Mouse (Mus musculus) G1E (cell line): ENCODE results near the gene Sh3pxd2a. TPM values are rescaled to one million over a fixed set of nuclear protein-coding genes. Genes with fewer than 3 reads are reported as not detected.

Source experiments
- ATAC-seq: 2 replicates; pipeline ENCODE4 v1.8.0; 2016; ENCODE audit warnings: mild to moderate bottlenecking; ENCODE audit not compliant: insufficient number of reproducible peaks, poor library complexity, low FRiP score, severe bottlenecking; ENCODE audit errors: extremely low read depth
- DNase-seq: peaks from one replicate; pipeline ENCODE4 v3.0.0; 2012; ENCODE audit warnings: low spot score
- H3K27me3 ChIP-seq: 2 replicates; pipeline ENCODE4 v1.6.1; 2012; ENCODE audit warnings: mild to moderate bottlenecking, low read length, inconsistent platforms; ENCODE audit not compliant: insufficient read depth
- H3K36me3 ChIP-seq: replicated peaks from 2 replicates; pipeline ENCODE3; 2012; ENCODE audit warnings: mild to moderate bottlenecking, inconsistent platforms
- H3K4me1 ChIP-seq: 2 replicates; pipeline ENCODE4 v1.6.1; 2012; ENCODE audit warnings: low read depth, low read length, inconsistent platforms, mixed read lengths; ENCODE audit not compliant: insufficient read depth
- H3K4me3 ChIP-seq: 2 replicates; pipeline ENCODE4 v1.5.1; 2012; ENCODE audit warnings: low read depth, mild to moderate bottlenecking, inconsistent platforms, low read length, moderate library complexity, mixed read lengths
- H3K9me3 ChIP-seq: replicated peaks from 2 replicates; pipeline ENCODE4 v1.6.1; 2012; ENCODE audit warnings: inconsistent platforms
- CTCF ChIP-seq: IDR thresholded peaks from 2 replicates; pipeline ENCODE4 v1.5.1; 2012; ENCODE audit warnings: low read depth, low read length, inconsistent platforms, mixed read lengths
- GATA1 ChIP-seq: IDR thresholded peaks from 2 replicates; pipeline ENCODE4 v1.6.1; 2012; ENCODE audit warnings: borderline replicate concordance, low read length, inconsistent platforms, mixed read lengths
- GATA2 ChIP-seq: IDR thresholded peaks from 2 replicates; pipeline ENCODE4 v1.6.1; 2012; ENCODE audit warnings: low read depth, low read length, inconsistent platforms, borderline replicate concordance
- POLR2AphosphoS5 ChIP-seq: IDR thresholded peaks from 2 replicates; pipeline ENCODE4 v1.6.1; 2012; ENCODE audit warnings: low read depth, low read length, inconsistent platforms; ENCODE audit not compliant: insufficient replicate concordance
- TAL1 ChIP-seq: conservative IDR thresholded peaks from 2 replicates; pipeline ENCODE4 v1.6.1; 2012; ENCODE audit warnings: low read depth, low read length, inconsistent platforms, mixed read lengths
- polyA plus RNA-seq: library from polyadenylated mRNA; stranded (reverse); fragments of >175 nt; gene quantifications from 2 replicates; pipeline ENCODE4 v1.2.3, GENCODE M21; 2012
- total RNA-seq, 2 experiments: library from RNA; stranded (forward) in 1 of 2; stranded (reverse) in 1 of 2; fragments of 200-1000 nt in 1 of 2; fragments of >200 nt in 1 of 2; fragmentation: Nextera tagmentation in 1 of 2; gene quantifications; 2 replicates each; pipeline ENCODE4 v1.2.3; 2014 to 2017

Sh3pxd2a gene
- total and polyA plus RNA-seq, 3 experiments: 0.16 TPM; not detected in 2

GRCm38 (mm10) chr19:47390878-47391277 is 73.3 kb downstream of the Sh3pxd2a start:
- Histone ChIP-seq H3K9me3 (no peaks in the 10 kb centered on the region), H3K4me3 (no peak overlapping the region), H3K27me3 (peaks cover 4% of the 10 kb centered on the region; the same call in 1 of the 2 replicates), H3K4me1 (no peaks in the 10 kb centered on the region), H3K36me3 (no peaks in the 10 kb centered on the region)
- ATAC-seq: no peak
- no peak for DNase-seq
- no peak for TF ChIP-seq TAL1
- TF ChIP-seq POLR2AphosphoS5: no peak
- no peak for TF ChIP-seq CTCF
- no peak for TF ChIP-seq GATA1
- no peak for TF ChIP-seq GATA2

- H3K9me3 ChIP-seq: no peaks in the 10 kb centered on the region
- DNase-seq (no peak), ATAC-seq (no peak)
- no peaks in the 10 kb centered on the region for H3K36me3 ChIP-seq
- TF ChIP-seq POLR2AphosphoS5 (no peak), CTCF (no peak), GATA1 (no peak), GATA2 (no peak), TAL1 (no peak)
- H3K4me1 ChIP-seq: no peaks in the 10 kb centered on the region
- H3K4me3 ChIP-seq: no peak overlapping the region
- H3K27me3 ChIP-seq: peaks cover 4% of the 10 kb centered on the region; the same call in 1 of the 2 replicates
Measured at GRCm38 (mm10) chr19:47387887-47388286, 76.3 kb downstream of the Sh3pxd2a start.

- H3K36me3 ChIP-seq: no peaks in the 10 kb centered on the region
- no peak overlapping the region for H3K4me3 ChIP-seq
- no peak for TF ChIP-seq TAL1
- TF ChIP-seq GATA2: no peak
- TF ChIP-seq GATA1: no peak
- no peak for TF ChIP-seq POLR2AphosphoS5
- TF ChIP-seq CTCF: no peak
- DNase-seq (no peak), ATAC-seq (no peak)
- no peaks in the 10 kb centered on the region for H3K9me3 ChIP-seq
- peaks cover 4% of the 10 kb centered on the region; the same call in 1 of the 2 replicates for H3K27me3 ChIP-seq
- no peaks in the 10 kb centered on the region for H3K4me1 ChIP-seq
Measured at GRCm38 (mm10) chr19:47387395-47387794, 76.8 kb downstream of the Sh3pxd2a start.

- no peak overlapping the region for H3K4me3 ChIP-seq
- no peaks in the 10 kb centered on the region for H3K4me1 ChIP-seq
Measured at GRCm38 (mm10) chr19:47385971-47386370, 78.2 kb downstream of the Sh3pxd2a start.

GRCm38 (mm10) chr19:47384639-47385038 is 79.6 kb downstream of the Sh3pxd2a start:
- H3K4me1 ChIP-seq: no peaks in the 10 kb centered on the region
- no peaks in the 10 kb centered on the region for H3K36me3 ChIP-seq
- H3K4me3 ChIP-seq: no peak overlapping the region
- no peak for DNase-seq
- no peaks in the 10 kb centered on the region; the same call in 1 of the 2 replicates for H3K27me3 ChIP-seq
- H3K9me3 ChIP-seq: no peaks in the 10 kb centered on the region
- TF ChIP-seq CTCF (no peak), GATA2 (no peak), POLR2AphosphoS5 (no peak), GATA1 (no peak), TAL1 (no peak)
- no peak for ATAC-seq

More at GRCm38 (mm10) chr19:47385971-47386370, 78.2 kb downstream of the Sh3pxd2a start:
- no peaks in the 10 kb centered on the region for H3K36me3 ChIP-seq
- H3K9me3 ChIP-seq: no peaks in the 10 kb centered on the region
- ATAC-seq (no peak), DNase-seq (no peak)
- TF ChIP-seq GATA2 (no peak), TAL1 (no peak), POLR2AphosphoS5 (no peak), GATA1 (no peak), CTCF (no peak)
- peaks cover 2% of the 10 kb centered on the region; the same call in 1 of the 2 replicates for H3K27me3 ChIP-seq

GRCm38 (mm10) chr19:47384036-47384435 is 80.2 kb downstream of the Sh3pxd2a start:
- TF ChIP-seq POLR2AphosphoS5 (no peak), TAL1 (no peak), GATA2 (no peak), GATA1 (no peak), CTCF (no peak)
- Histone ChIP-seq H3K9me3 (no peaks in the 10 kb centered on the region), H3K27me3 (no peaks in the 10 kb centered on the region; the same call in 1 of the 2 replicates), H3K36me3 (no peaks in the 10 kb centered on the region), H3K4me1 (no peaks in the 10 kb centered on the region), H3K4me3 (no peak overlapping the region)
- ATAC-seq (no peak), DNase-seq (no peak)

GRCm38 (mm10) chr19:47382268-47382667 is 81.9 kb downstream of the Sh3pxd2a start:
- TF ChIP-seq GATA2: no peak
- TF ChIP-seq TAL1: no peak
- TF ChIP-seq CTCF: no peak
- no peak for TF ChIP-seq POLR2AphosphoS5
- no peak for TF ChIP-seq GATA1
- Histone ChIP-seq H3K36me3 (no peaks in the 10 kb centered on the region), H3K9me3 (no peaks in the 10 kb centered on the region), H3K27me3 (no peaks in the 10 kb centered on the region; the same call in 1 of the 2 replicates), H3K4me1 (no peaks in the 10 kb centered on the region), H3K4me3 (no peak overlapping the region)
- ATAC-seq: no peak
- no peak for DNase-seq
